Mouse (Mus musculus) lung, embryonic 14.5 days (tissue): ENCODE data around the gene Kazald1. TPM values are rescaled to one million over a fixed set of nuclear protein-coding genes. Genes with fewer than 3 reads are reported as not detected.
A peak's percentile ranks its signal among the peaks of the same experiment; 100 is the strongest.
"Not testable (repeated sequence)": the region's sequence is repeated elsewhere in the genome, so short reads cannot be mapped to it uniquely, and the experiment has no call there.

ENCODE experiments used
- ATAC-seq: fragments of 200-750 bp; cut with Nextera tagmentation; 2 replicates; pipeline ENCODE4 v1.8.0; 2017; ENCODE audit warnings: mild to moderate bottlenecking, moderate TSS enrichment, moderate library complexity; ENCODE audit not compliant: insufficient read depth
- DNase-seq: peaks from one replicate; pipeline ENCODE4 v3.0.0-alpha.2; 2015
- H3K27ac ChIP-seq: fragments of 300-500 bp; sonication (generic); 2 replicates; pipeline ENCODE4 v1.5.1; 2014; ENCODE audit warnings: low read depth, mild to moderate bottlenecking, moderate library complexity
- H3K27me3 ChIP-seq: fragments of 300-500 bp; sonication (generic); 2 replicates; pipeline ENCODE4 v1.6.1; 2014; ENCODE audit warnings: low read length, control low read depth; ENCODE audit not compliant: insufficient read depth
- H3K36me3 ChIP-seq: fragments of 300-500 bp; sonication (generic); 2 replicates; pipeline ENCODE4 v1.6.1; 2014; ENCODE audit warnings: control low read depth; ENCODE audit not compliant: insufficient read depth
- H3K4me1 ChIP-seq: fragments of 300-500 bp; sonication (generic); 2 replicates; pipeline ENCODE4 v1.6.1; 2014; ENCODE audit warnings: antibody characterized with exemption, control low read depth; ENCODE audit not compliant: insufficient read depth
- H3K4me2 ChIP-seq: fragments of 300-500 bp; sonication (generic); 2 replicates; pipeline ENCODE4 v1.6.1; 2014; ENCODE audit warnings: mild to moderate bottlenecking
- H3K4me3 ChIP-seq: fragments of 300-500 bp; sonication (generic); 2 replicates; pipeline ENCODE4 v1.5.1; 2014; ENCODE audit warnings: low read depth, low read length
- H3K9ac ChIP-seq: fragments of 300-500 bp; sonication (generic); 2 replicates; pipeline ENCODE4 v1.6.1; 2014
- H3K9me3 ChIP-seq: fragments of 300-500 bp; sonication (generic); 2 replicates; pipeline ENCODE4 v1.6.1; 2016; ENCODE audit warnings: low read depth, low read length, control low read depth
- CTCF ChIP-seq: IDR thresholded peaks from 2 replicates; pipeline ENCODE4 v1.5.1; 2016; ENCODE audit warnings: antibody characterized with exemption, low read depth
- WGBS: fragments of 180-500 bp; shearing (Covaris S2); extraction: QIAGEN DNeasy Blood & Tissue Kit; methylation state at CpG from one replicate; pipeline ENCODE4 v1.1.7; 2014; 5-methylcytosine and 5-hydroxymethylcytosine counted together
- polyA plus RNA-seq: library from polyadenylated mRNA; unstranded; fragments of >200 nt; fragmentation: Nextera tagmentation; extraction: Ambion mirVana; gene quantifications from 2 replicates; pipeline ENCODE4 v1.2.1, GENCODE M21; 2014

The Kazald1 gene
- polyA plus RNA-seq, 1 experiment from 2014 or later: 1.5 TPM

DNA sequence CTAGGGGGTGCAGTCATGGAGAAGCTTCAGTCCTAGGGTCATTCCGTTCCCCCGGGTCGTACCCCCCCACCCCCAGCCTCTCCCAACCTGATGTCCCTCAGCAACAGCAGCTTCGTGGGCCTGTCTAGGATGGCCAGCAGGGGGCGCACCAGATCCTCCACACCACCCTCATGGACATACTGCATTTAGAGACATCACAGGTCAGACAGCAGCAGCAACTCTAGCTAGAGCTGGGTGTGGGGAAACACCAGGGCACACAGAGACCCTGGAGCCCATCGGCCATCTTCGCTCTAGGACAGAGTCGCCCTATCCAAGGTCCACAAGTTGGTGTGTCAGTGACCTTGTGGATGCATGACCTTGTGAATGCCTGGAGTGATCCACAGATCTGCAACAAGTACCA, 44.9 kb upstream of the Kazald1 start:
- peak; percentile 91 for TF ChIP-seq CTCF
- H3K27ac ChIP-seq: no peak overlapping the region
- H3K27me3 ChIP-seq: no peaks in the 10 kb centered on the region
- no peak overlapping the region for H3K4me3 ChIP-seq
- no peak overlapping the region for H3K9ac ChIP-seq
- ATAC-seq (peak; percentile 33), DNase-seq (peak; percentile 75)
- H3K9me3 ChIP-seq: no peaks in the 10 kb centered on the region
- H3K36me3 ChIP-seq: peaks cover 34% of the 10 kb centered on the region
- 29% methylated on average over 8 of the region's 8 CpGs for WGBS
- H3K4me1 ChIP-seq: 0 out of 2 replicates have a peak, but pooled peaks cover 6% of the 10 kb centered on the region
- peak overlapping the region; percentile 55; the same call in 1 of the 2 replicates for H3K4me2 ChIP-seq

- H3K4me1 ChIP-seq: 0 out of 2 replicates have a peak, but pooled peaks cover 6% of the 10 kb centered on the region
- H3K27me3 ChIP-seq: no peaks in the 10 kb centered on the region
- no peak overlapping the region for H3K9ac ChIP-seq
- WGBS: 38% methylated on average over 20 of the region's 20 CpGs
- H3K36me3 ChIP-seq: peaks cover 25% of the 10 kb centered on the region
- peak overlapping the region; percentile 55 for H3K4me2 ChIP-seq
- H3K9me3 ChIP-seq: no peaks in the 10 kb centered on the region
- TF ChIP-seq CTCF: peak; percentile 92
- DNase-seq: peak; percentile 97
- peak; percentile 19; the same call in 1 of the 2 replicates for ATAC-seq
- no peak overlapping the region for H3K4me3 ChIP-seq
- H3K27ac ChIP-seq: no peak overlapping the region
These were observed 44.0 kb upstream of the Kazald1 start for GRCm38 (mm10) chr19:45030746-45031693.

- WGBS: 20% methylated on average over 4 of the region's 4 CpGs
- peak; percentile 50 for ATAC-seq
- Histone ChIP-seq H3K4me1 (0 out of 2 replicates have a peak, but pooled peaks cover 6% of the 10 kb centered on the region), H3K4me2 (no peak overlapping the region), H3K9ac (no peak overlapping the region), H3K36me3 (peaks cover 18% of the 10 kb centered on the region), H3K27me3 (no peaks in the 10 kb centered on the region), H3K4me3 (no peak overlapping the region), H3K27ac (no peak overlapping the region), H3K9me3 (no peaks in the 10 kb centered on the region)
- TF ChIP-seq CTCF: peak; percentile 91
- peak; percentile 94 for DNase-seq
These were observed 43.3 kb upstream of the Kazald1 start for GRCm38 (mm10) chr19:45031780-45032179.

DNA sequence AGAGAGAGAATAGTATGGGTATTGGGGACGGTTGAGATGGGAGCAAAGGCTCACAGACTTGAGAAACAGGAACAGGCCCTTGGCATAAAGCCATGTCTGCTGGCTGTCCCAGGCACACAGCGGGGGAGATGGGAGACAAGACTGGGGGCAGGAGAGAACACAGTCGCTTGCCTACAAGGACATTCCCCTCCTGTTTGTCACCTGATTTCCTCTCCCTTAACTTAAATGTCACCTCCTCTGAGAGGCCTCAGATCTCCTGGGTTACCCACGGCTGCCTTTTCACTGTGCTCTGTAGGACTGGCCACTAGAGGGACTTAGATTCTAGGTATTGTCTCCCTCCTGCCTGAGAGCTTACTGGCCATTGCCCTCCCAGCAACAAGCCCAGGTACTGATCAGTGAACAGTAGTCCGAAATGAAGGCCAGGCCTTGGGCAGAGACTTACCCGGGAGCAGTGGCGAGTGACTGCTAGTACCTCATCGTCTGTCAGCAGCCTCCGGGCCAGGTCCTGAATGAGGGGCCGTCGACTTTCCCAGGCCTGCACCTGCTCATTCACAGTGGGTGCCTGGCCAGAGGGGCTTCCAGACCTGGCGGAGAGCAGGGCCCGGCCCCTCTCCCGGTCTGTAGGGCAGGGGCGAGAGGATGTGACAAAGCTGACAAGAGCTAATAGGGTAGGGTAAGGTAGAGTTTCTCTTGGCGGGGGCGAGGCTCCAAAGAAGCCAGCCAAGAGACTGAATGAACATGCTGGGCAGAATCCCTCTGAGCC, 42.3 kb upstream of the Kazald1 start:
- no peaks in the 10 kb centered on the region for H3K9me3 ChIP-seq
- 0 out of 2 replicates have a peak, but pooled peaks cover 6% of the 10 kb centered on the region for H3K4me1 ChIP-seq
- ATAC-seq (no peak), DNase-seq (peak; percentile 73)
- no peak overlapping the region for H3K4me3 ChIP-seq
- peaks cover 10% of the 10 kb centered on the region for H3K36me3 ChIP-seq
- H3K9ac ChIP-seq: no peak overlapping the region; the same call in 1 of the 2 replicates
- WGBS: 51% methylated on average over 17 of the region's 17 CpGs
- H3K27ac ChIP-seq: no peak overlapping the region
- H3K4me2 ChIP-seq: no peak overlapping the region; the same call in 1 of the 2 replicates
- peak; percentile 63 for TF ChIP-seq CTCF
- no peaks in the 10 kb centered on the region for H3K27me3 ChIP-seq

DNA sequence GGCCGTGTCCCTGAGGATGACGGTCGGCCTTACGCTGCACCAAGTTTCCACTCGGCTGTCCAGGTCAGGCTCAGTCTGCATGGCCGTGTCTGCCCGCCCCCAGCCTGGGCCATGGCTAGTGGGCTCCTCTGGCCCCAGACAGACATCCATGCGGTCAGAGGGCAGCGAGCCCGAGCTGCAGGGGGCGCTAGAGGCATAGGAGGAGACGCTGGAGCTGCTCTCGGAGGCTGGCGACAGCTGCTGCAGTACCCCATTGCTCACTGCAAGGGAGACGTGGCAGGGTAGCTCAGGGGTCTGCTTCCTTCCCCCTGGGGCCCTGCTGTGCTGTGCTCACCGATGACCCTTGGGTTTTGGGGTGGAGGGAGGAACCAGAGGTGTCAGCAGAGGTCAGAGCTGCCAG, 38.2 kb upstream of the Kazald1 start:
- Histone ChIP-seq H3K9ac (no peak overlapping the region), H3K4me1 (0 out of 2 replicates have a peak, but pooled peaks cover 3% of the 10 kb centered on the region), H3K27me3 (peaks cover 19% of the 10 kb centered on the region), H3K9me3 (no peaks in the 10 kb centered on the region), H3K27ac (no peak overlapping the region), H3K36me3 (no peaks in the 10 kb centered on the region), H3K4me3 (no peak overlapping the region), H3K4me2 (no peak overlapping the region)
- TF ChIP-seq CTCF: peak; percentile 59
- no peak; the same call in 1 of the 2 replicates for ATAC-seq
- peak; percentile 49 for DNase-seq
- whole genome bisulfite sequencing: 26% methylated on average over 16 of the region's 16 CpGs

DNA sequence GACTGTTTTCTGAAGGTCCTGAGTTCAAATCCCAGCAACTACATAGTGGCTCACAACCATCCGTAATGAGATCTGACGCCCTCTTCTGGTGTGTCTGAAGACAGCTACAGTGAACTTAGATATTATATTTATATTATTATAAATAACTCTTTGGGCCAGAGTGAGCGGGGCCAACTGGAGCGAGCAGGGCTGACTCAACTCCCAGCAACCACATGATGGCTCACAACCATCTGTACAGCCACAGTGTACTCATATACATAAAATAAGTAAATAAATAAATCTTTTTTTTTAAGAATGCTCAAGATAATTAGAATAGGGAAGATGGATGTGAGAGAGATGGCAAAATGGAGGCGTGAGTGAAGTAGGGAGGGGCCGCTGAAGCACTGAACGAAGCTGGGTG, 36.8 kb upstream of the Kazald1 start:
- H3K4me3 ChIP-seq, H3K36me3 ChIP-seq, H3K27ac ChIP-seq, H3K4me2 ChIP-seq, H3K4me1 ChIP-seq, ATAC-seq, DNase-seq, H3K9me3 ChIP-seq, H3K9ac ChIP-seq: not testable (repeated sequence)
- 75% methylated on average over 7 of the region's 7 CpGs for WGBS
- peaks cover 20% of the 10 kb centered on the region for H3K27me3 ChIP-seq
